Mouse (Mus musculus) CH12.LX (cell line): Measurements from ENCODE around the gene Mapre1. TPM values are rescaled to one million over a fixed set of nuclear protein-coding genes. Genes with fewer than 3 reads are reported as not detected.

Experiments used
- DNase-seq: peaks from one replicate; pipeline ENCODE4 v3.0.0-alpha.2; 2013; ENCODE audit errors: extremely low read depth
- H3K27ac ChIP-seq: 2 replicates; pipeline ENCODE4 v1.5.1; 2012; ENCODE audit warnings: low read depth, mild to moderate bottlenecking, control low read depth, moderate library complexity; ENCODE audit not compliant: insufficient read depth
- H3K27me3 ChIP-seq: replicated peaks from 2 replicates; pipeline ENCODE3; 2012; ENCODE audit warnings: inconsistent platforms
- H3K36me3 ChIP-seq, 2 experiments: replicated peaks in 1 of 2; 2 replicates each; pipeline versions ENCODE3 to v1.6.1; 2012; ENCODE audit warnings: inconsistent platforms in 1 of 2, low read length in 1 of 2, mild to moderate bottlenecking in 1 of 2, mixed read lengths in 1 of 2, moderate library complexity in 1 of 2; ENCODE audit not compliant: control insufficient read depth in 1 of 2, insufficient read depth in 1 of 2
- H3K4me1 ChIP-seq, 2 experiments: 2 replicates each; pipeline ENCODE4 v1.6.1; 2012; ENCODE audit warnings: inconsistent platforms in 1 of 2, moderate library complexity in 1 of 2; ENCODE audit not compliant: insufficient read depth in 2 of 2, control insufficient read depth in 1 of 2
- H3K4me2 ChIP-seq: 2 replicates; pipeline ENCODE4 v1.6.1; 2012; ENCODE audit warnings: low read depth, mild to moderate bottlenecking, control low read depth; ENCODE audit not compliant: poor library complexity, insufficient read depth, severe bottlenecking
- H3K4me3 ChIP-seq, 3 experiments: fragments of 150-350 bp in 1 of 3; sonication (generic) in 1 of 3; replicated peaks in 1 of 3; 2 replicates each; pipeline versions ENCODE3 to v1.5.1; 2011 to 2012; ENCODE audit warnings: low read depth in 2 of 3, low read length in 2 of 3, mild to moderate bottlenecking in 2 of 3, moderate library complexity in 2 of 3, control low read depth in 1 of 3, improper control_type of control experiment in 1 of 3, inconsistent platforms in 1 of 3, mixed read lengths in 1 of 3; ENCODE audit not compliant: poor library complexity in 1 of 3
- H3K79me2 ChIP-seq: replicated peaks from 2 replicates; pipeline ENCODE4 v1.6.1; 2012; ENCODE audit warnings: mild to moderate bottlenecking, moderate library complexity; ENCODE audit not compliant: control insufficient read depth, poor library complexity, insufficient read depth, severe bottlenecking; ENCODE audit errors: extremely low read depth
- H3K9ac ChIP-seq: 2 replicates; pipeline ENCODE4 v1.6.1; 2012; ENCODE audit warnings: low read depth, mild to moderate bottlenecking, control low read depth, moderate library complexity; ENCODE audit not compliant: insufficient read depth
- H3K9me3 ChIP-seq: replicated peaks from 2 replicates; pipeline ENCODE3; 2012; ENCODE audit warnings: low read length, inconsistent platforms, mixed read lengths
- ELF1 ChIP-seq: IDR thresholded peaks from 2 replicates; pipeline ENCODE4 v1.6.1; 2014; ENCODE audit warnings: low read depth, mild to moderate bottlenecking, inconsistent platforms, low read length, improper control_type of control experiment
- GABPA ChIP-seq: IDR thresholded peaks from 2 replicates; pipeline ENCODE4 v1.6.1; 2012; ENCODE audit warnings: low read depth, low read length, improper control_type of control experiment, inconsistent platforms; ENCODE audit not compliant: insufficient replicate concordance
- HCFC1 ChIP-seq: IDR thresholded peaks from 2 replicates; pipeline ENCODE4 v1.6.1; 2012; ENCODE audit warnings: low read depth, mild to moderate bottlenecking, inconsistent platforms, low read length, improper control_type of control experiment
- IRF4 ChIP-seq: IDR thresholded peaks from 2 replicates; pipeline ENCODE4 v1.6.1; 2014; ENCODE audit warnings: low read depth, mild to moderate bottlenecking, inconsistent platforms, low read length, improper control_type of control experiment
- JUN ChIP-seq: IDR thresholded peaks from 2 replicates; pipeline ENCODE4 v1.6.1; 2011; ENCODE audit warnings: low read depth, mild to moderate bottlenecking, low read length, improper control_type of control experiment, moderate library complexity; ENCODE audit not compliant: insufficient read depth
- KAT2A ChIP-seq: IDR thresholded peaks from 2 replicates; pipeline ENCODE4 v1.6.1; 2012; ENCODE audit warnings: low read length, improper control_type of control experiment, inconsistent platforms; ENCODE audit not compliant: insufficient replicate concordance
- MAFK ChIP-seq: IDR thresholded peaks from 2 replicates; pipeline ENCODE4 v1.6.1; 2011; ENCODE audit warnings: low read length, improper control_type of control experiment; ENCODE audit not compliant: insufficient replicate concordance
- MAX ChIP-seq: IDR thresholded peaks from 2 replicates; pipeline ENCODE4 v1.6.1; 2011; ENCODE audit warnings: low read length, improper control_type of control experiment
- MAZ ChIP-seq: IDR thresholded peaks from 2 replicates; pipeline ENCODE4 v1.6.1; 2012; ENCODE audit warnings: low read depth, mild to moderate bottlenecking, inconsistent platforms, low read length, improper control_type of control experiment, moderate library complexity
- MXI1 ChIP-seq: IDR thresholded peaks from 2 replicates; pipeline ENCODE4 v1.6.1; 2011; ENCODE audit warnings: mild to moderate bottlenecking, low read depth, low read length, improper control_type of control experiment
- MYC ChIP-seq: IDR thresholded peaks from 2 replicates; pipeline ENCODE4 v1.6.1; 2011; ENCODE audit warnings: low read depth, mild to moderate bottlenecking, improper control_type of control experiment, low read length
- NELFE ChIP-seq: IDR thresholded peaks from 2 replicates; pipeline ENCODE4 v1.6.1; 2011; ENCODE audit warnings: low read depth, low read length, improper control_type of control experiment
- NRF1 ChIP-seq: IDR thresholded peaks from 2 replicates; pipeline ENCODE4 v1.6.1; 2014; ENCODE audit warnings: low read depth, mild to moderate bottlenecking, inconsistent platforms, low read length, improper control_type of control experiment, moderate library complexity
- RAD21 ChIP-seq: IDR thresholded peaks from 2 replicates; pipeline ENCODE4 v1.6.1; 2011; ENCODE audit warnings: low read depth, mild to moderate bottlenecking, low read length, improper control_type of control experiment, moderate library complexity
- RCOR1 ChIP-seq: conservative IDR thresholded peaks from 2 replicates; pipeline ENCODE4 v1.6.1; 2012; ENCODE audit warnings: low read depth, mild to moderate bottlenecking, inconsistent platforms, low read length, improper control_type of control experiment
- SMC3 ChIP-seq: IDR thresholded peaks from 2 replicates; pipeline ENCODE4 v1.6.1; 2011; ENCODE audit warnings: low read depth, low read length, improper control_type of control experiment
- TCF12 ChIP-seq: IDR thresholded peaks from 2 replicates; pipeline ENCODE4 v1.6.1; 2014; ENCODE audit warnings: low read depth, mild to moderate bottlenecking, inconsistent platforms, low read length, improper control_type of control experiment
- UBTF ChIP-seq: IDR thresholded peaks from 2 replicates; pipeline ENCODE4 v1.6.1; 2012; ENCODE audit warnings: low read depth, mild to moderate bottlenecking, inconsistent platforms, low read length, improper control_type of control experiment, moderate library complexity
- USF1 ChIP-seq: IDR thresholded peaks from 2 replicates; pipeline ENCODE4 v1.6.1; 2014; ENCODE audit warnings: low read depth, mild to moderate bottlenecking, inconsistent platforms, low read length, improper control_type of control experiment
- ZC3H11A ChIP-seq: IDR thresholded peaks from 2 replicates; pipeline ENCODE4 v1.6.1; 2012; ENCODE audit warnings: low read depth, mild to moderate bottlenecking, inconsistent platforms, low read length, improper control_type of control experiment
- dilution Hi-C: fragments of 300-500 bp; cut with MboI; formaldehyde crosslinking; loops from 2 replicates; pipeline ENCODE4 v1.14.3; 2020; ENCODE audit warnings: low sequenced_read_pairs; ENCODE audit not compliant: extremely low pct_unique_long_range_greater_than_20kb, extremely low pct_ligation_motif_present
- in situ Hi-C: fragments of 300-500 bp; cut with MboI; formaldehyde crosslinking; loops from 3 replicates; pipeline ENCODE4 v1.14.3; 2019; ENCODE audit warnings: low sequenced_read_pairs, low pct_ligation_motif_present, low pct_unique_long_range_greater_than_20kb, mixed read lengths
- polyA plus RNA-seq: library from polyadenylated mRNA; unstranded; fragments of >175 nt; gene quantifications from 2 replicates; pipeline ENCODE4 v1.2.1, GENCODE M21; 2012; ENCODE audit warnings: low read depth; ENCODE audit not compliant: insufficient read length
- total RNA-seq, 2 experiments: library from RNA; depleted of rRNA; stranded (reverse); fragments of 300-350 nt in 1 of 2; fragments of >200 nt in 1 of 2; gene quantifications; 2 replicates each; pipeline ENCODE4 v1.2.3; 2012 to 2014

Mapre1 gene
- total and polyA plus RNA-seq, 3 experiments: 30.8 to 136 (median 134) TPM

DNA sequence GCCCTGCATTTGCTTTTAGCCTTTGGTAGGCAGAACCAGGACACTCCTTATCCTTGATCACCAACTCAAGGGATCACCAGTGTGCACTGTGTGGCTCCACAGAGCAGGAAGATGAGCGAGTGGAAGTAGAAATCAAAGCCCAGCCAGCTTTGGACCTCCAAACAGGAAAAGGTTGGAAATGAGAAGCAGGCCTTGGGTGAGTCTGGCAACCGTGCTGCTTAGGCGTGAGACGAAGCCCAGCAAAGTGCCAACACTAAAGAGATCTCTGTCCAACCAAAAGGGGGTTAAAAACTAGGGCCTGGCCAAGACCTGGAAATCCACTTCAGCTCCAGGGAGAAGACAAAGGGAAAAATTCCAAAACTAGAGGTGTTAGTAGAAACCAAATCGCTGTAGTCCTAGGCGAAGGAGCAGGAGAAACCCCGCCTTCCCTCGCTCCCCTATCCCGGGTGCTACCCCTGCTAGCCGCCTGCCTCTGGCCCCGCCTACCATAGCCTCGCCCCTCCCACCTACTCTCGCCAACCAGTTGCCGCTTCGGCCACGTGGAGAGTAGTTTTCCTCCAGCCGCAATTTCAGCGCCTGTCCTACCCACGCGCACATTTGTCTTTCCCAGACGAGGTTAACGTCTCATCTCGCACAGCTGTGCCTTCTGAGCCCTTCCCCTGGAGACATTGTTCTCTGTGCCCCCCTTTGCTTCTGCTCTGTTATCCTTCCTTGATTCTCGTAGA is 37.7 kb downstream of the Mapre1 start:
- no peak for TF ChIP-seq MAFK
- no peak for TF ChIP-seq NELFE
- TF ChIP-seq GABPA: no peak
- no peak for TF ChIP-seq NRF1
- no peak for TF ChIP-seq MAZ
- TF ChIP-seq ZC3H11A: no peak
- TF ChIP-seq MXI1: no peak
- no peak for TF ChIP-seq UBTF
- no peak for TF ChIP-seq USF1
- TF ChIP-seq RCOR1: no peak
- TF ChIP-seq HCFC1: no peak
- TF ChIP-seq MAX: no peak
- no peak for TF ChIP-seq RAD21
- TF ChIP-seq ELF1: no peak
- DNase-seq: no peak
- H3K36me3 ChIP-seq: peaks cover 0 to 11% of the 10 kb centered on the region in 2 experiments
- H3K27ac ChIP-seq: no peak overlapping the region
- H3K4me3 ChIP-seq: no peak overlapping the region
- no peak overlapping the region for H3K9ac ChIP-seq
- H3K27me3 ChIP-seq: no peaks in the 10 kb centered on the region
- peaks cover 7 to 19% of the 10 kb centered on the region in 2 experiments; a peak in 3 of 4 replicates for H3K4me1 ChIP-seq
- no peaks in the 10 kb centered on the region for H3K9me3 ChIP-seq
- H3K79me2 ChIP-seq: no peaks in the 10 kb centered on the region
- dilution Hi-C loops (no loop called here), in situ Hi-C loops (no loop called here)
- no peak overlapping the region for H3K4me2 ChIP-seq

DNA sequence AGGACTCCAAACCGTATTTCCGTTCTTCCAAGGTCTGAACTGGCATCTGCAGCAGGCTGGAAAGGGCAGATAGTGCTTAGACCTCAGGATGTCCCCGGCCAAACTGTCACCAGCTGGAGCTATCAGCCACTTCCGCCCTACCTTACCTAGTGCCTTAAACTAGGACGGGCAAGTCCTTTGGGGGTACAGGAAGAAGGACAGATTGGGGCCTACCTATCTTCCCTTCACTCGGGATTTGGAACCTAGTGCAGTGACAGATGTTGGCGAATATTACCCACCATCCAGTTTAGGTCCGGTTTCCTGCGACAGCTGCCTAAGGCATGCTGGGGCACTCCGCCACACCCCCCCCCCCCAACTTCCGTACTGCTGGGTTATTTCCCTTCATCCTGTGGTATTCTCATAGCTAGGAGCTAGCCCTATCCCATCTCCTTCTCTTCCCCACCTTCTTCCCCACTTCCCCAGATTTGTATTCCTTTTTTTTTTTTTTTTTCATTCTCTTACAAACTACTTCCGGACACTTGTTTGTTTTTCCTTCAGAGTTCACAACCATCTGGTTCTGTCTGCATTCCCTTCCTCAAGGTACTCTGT is 38.4 kb downstream of the Mapre1 start, which contains the start of gene Efcab8:
Efcab8 (plus strand) TSS at position 538 of the 588 bp plus-strand sequence.
- no peaks in the 10 kb centered on the region for H3K79me2 ChIP-seq
- H3K4me3 ChIP-seq: no peak within 1 kb of the TSS
- TF ChIP-seq KAT2A (no peak), MYC (no peak), TCF12 (no peak), MXI1 (no peak), SMC3 (no peak), IRF4 (no peak), UBTF (no peak), RAD21 (no peak), USF1 (no peak), HCFC1 (no peak), MAX (no peak), JUN (no peak)
- H3K4me1 ChIP-seq: peaks cover 14 to 26% of the 10 kb centered on the region in 2 experiments
- DNase-seq: no peak
- H3K27ac ChIP-seq: no peak within 1 kb of the TSS
- H3K27me3 ChIP-seq: no peaks in the 10 kb centered on the region
- no peak within 1 kb of the TSS for H3K9ac ChIP-seq
- in situ Hi-C loops: no loop called here
- no peaks in the 10 kb centered on the region for H3K9me3 ChIP-seq
- dilution Hi-C loops: no loop called here
- H3K4me2 ChIP-seq: no peak within 1 kb of the TSS
- peaks cover 0 to 8% of the 10 kb centered on the region in 2 experiments for H3K36me3 ChIP-seq
